In the genomic region with DNA sequence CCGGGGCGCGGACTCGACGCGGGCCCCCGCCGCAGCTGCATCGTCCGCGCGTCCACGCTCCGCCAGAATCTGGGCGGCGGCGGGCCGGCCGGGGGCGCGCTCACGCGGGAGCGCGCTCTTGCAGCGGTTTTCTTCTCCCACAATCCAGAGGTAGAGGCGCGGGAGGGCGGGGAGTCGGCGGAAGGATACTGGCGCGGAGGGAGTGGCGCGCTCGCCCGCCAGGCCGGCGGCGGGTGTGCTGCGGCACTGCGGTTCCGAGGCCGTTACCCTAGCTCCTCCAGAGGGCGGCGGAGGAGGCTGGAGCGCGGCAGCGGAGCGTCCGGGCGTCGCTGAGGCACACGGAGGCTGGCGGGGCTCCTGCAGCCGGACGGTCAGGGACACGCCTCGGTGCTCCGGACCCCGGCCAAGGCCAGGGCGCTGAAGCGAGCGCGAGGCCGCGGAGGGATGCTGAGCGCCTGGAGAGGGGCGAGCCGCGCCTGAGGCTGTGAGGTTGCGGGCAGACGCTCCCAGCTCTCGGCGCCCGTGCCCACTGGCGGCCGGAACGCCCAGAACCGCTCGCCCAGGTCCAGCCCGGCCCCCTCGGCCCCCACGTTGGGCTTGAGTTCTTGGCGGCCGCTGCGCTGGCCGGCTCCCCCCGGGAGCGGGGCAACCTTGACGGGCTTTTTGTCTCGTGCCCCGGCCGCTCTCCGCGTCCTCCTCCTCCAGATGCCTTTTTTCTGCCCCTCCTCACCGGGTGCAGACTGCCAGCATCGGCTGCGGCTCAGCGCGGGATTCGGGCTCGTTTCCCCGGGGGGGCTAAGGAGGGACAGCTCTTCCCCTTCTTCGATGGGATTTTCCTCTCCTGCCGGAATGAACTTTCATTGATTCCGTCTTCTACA, we compare ENCODE assay signal across 8 mouse cellular contexts. TPM values are rescaled to one million over a fixed set of nuclear protein-coding genes. Genes with fewer than 3 reads are reported as not detected.
DNase-seq lines count a peak whose midpoint lies in the region; ATAC-seq lines count a peak whose summit lies in the region.

A gene (plus strand): TSS at position 263 of the 878 bp plus-strand sequence.

- intact Hi-C loops in heart, postnatal 14 days (cut with DNase I), result loop anchor here (5.0 kb wide), 2 partner anchors 174 to 319 kb away; a partner anchor contains a TSS

- H3K36me3 ChIP-seq in forebrain, embryonic 14.5 days (ENCODE audit: control insufficient read depth, insufficient read depth, low read length), result no peaks in the 10 kb centered on the region
- H3K36me3 ChIP-seq in neural tube, embryonic 15.5 days, result peaks cover 5% of the 10 kb centered on the region; the same call in 1 of the 2 replicates

- DNase-seq in ES-CJ7 (ENCODE audit: low read depth, low spot score), result peak; percentile 95
- DNase-seq in cerebellum, adult 11 months, result peak; percentile 90
- peak; percentile 97 for DNase-seq in forebrain, embryonic 14.5 days (ENCODE audit: low spot score)
- peak; percentile 98 to 99 for DNase-seq in heart, postnatal 14 days
- DNase-seq in layer of hippocampus, adult 11-12 months (ENCODE audit: low spot score), result peak; percentile 98
- peak; percentile 96 for DNase-seq in lung, adult 18-20 months
- peak; percentile 97 for DNase-seq in testis, postnatal 14 days (ENCODE audit: low spot score)

- H3K27ac ChIP-seq in forebrain, embryonic 14.5 days (ENCODE audit: low read depth, low read length), result peak within 1 kb of the TSS; percentile 99
- peak within 1 kb of the TSS; percentile 99 for H3K27ac ChIP-seq in neural tube, embryonic 15.5 days (replicated peaks)

- peak within 1 kb of the TSS; percentile 90 for H3K4me3 ChIP-seq in forebrain, embryonic 14.5 days (ENCODE audit: low read depth, low read length)
- peak within 1 kb of the TSS; percentile 97 for H3K4me3 ChIP-seq in neural tube, embryonic 15.5 days (replicated peaks)

- peak within 1 kb of the TSS; percentile 96 for H3K9ac ChIP-seq in forebrain, embryonic 14.5 days (ENCODE audit: low read length)
- peak within 1 kb of the TSS; percentile 97 for H3K9ac ChIP-seq in neural tube, embryonic 15.5 days (replicated peaks)

- peak; percentile 93 for ATAC-seq in forebrain, embryonic 14.5 days
- peak; percentile 95 for ATAC-seq in neural tube, embryonic 15.5 days (ENCODE audit: low FRiP score)

- H3K4me1 ChIP-seq in forebrain, embryonic 14.5 days (ENCODE audit: control insufficient read depth, insufficient read depth, low read length), result peaks cover 3% of the 10 kb centered on the region; the same call in 1 of the 2 replicates
- H3K4me1 ChIP-seq in neural tube, embryonic 15.5 days, result peaks cover 21% of the 10 kb centered on the region

- peak within 1 kb of the TSS; percentile 68 for H3K4me2 ChIP-seq in forebrain, embryonic 14.5 days (ENCODE audit: low read length)
- H3K4me2 ChIP-seq in neural tube, embryonic 15.5 days, result peak within 1 kb of the TSS; percentile 54

- H3K27me3 ChIP-seq in forebrain, embryonic 14.5 days (replicated peaks; ENCODE audit: control insufficient read depth, insufficient read depth, low read length), result no peaks in the 10 kb centered on the region
- no peaks in the 10 kb centered on the region for H3K27me3 ChIP-seq in neural tube, embryonic 15.5 days (replicated peaks)

- H3K9me3 ChIP-seq in forebrain, embryonic 14.5 days (replicated peaks; ENCODE audit: control insufficient read depth, low read length), result no peaks in the 10 kb centered on the region
- H3K9me3 ChIP-seq in neural tube, embryonic 15.5 days (replicated peaks), result no peaks in the 10 kb centered on the region

- WGBS in forebrain, embryonic 14.5 days, result under 1% methylated on average over 67 of the region's 107 CpGs
- WGBS in neural tube, embryonic 15.5 days, result under 1% methylated on average over 85 of the region's 107 CpGs

RNA-seq across cellular contexts. Expression of the gene that starts here (rescaled TPM):
- 41.3 and 60.1 TPM in 2 replicates for polyA plus RNA-seq in forebrain, embryonic 14.5 days (2014; fragmentation: Nextera tagmentation; extraction: Ambion mirVana)
- total RNA-seq in heart, postnatal 14 days (2021), result 10 to 100 TPM; 12.9 to 13.5 TPM
- 79.9 and 88.8 TPM in 2 replicates for polyA plus RNA-seq in neural tube, embryonic 15.5 days (2015; fragmentation: Nextera tagmentation; extraction: Ambion mirVana)

Comparison
In these comparisons a context has a peak if more than half of its experiments do, and no peak if none do; other contexts are left out.
1. Peak in every context shown above with its lines: DNase-seq, ATAC-seq, H3K4me3 ChIP-seq and H3K27ac ChIP-seq.